Mouse (Mus musculus): ENCODE data around the gene Otulin. TPM values are rescaled to one million over a fixed set of nuclear protein-coding genes. Genes with fewer than 3 reads are reported as not detected.

Gene Otulin
- 92.1 TPM for polyA plus RNA-seq (2017; shearing (Covaris generic))

GRCm38 (mm10) chr15:27630601-27631383 is at the start of gene Otulin:
Otulin (minus strand) TSS chr15:27630693.

Other genes starting within 250 kb of the Otulin start
- 32.4 TPM for gene Ank, start 164.0 kb downstream of the Otulin start, polyA plus RNA-seq (2017; shearing (Covaris generic))
- 150 TPM for gene Otulinl, start 50.9 kb upstream of the Otulin start, polyA plus RNA-seq (2017; shearing (Covaris generic))

Data from effector memory CD4-positive, alpha-beta T cell, adult 7 months (primary cell).